8 mouse cellular contexts compared by ENCODE assay signal in the genomic region with DNA sequence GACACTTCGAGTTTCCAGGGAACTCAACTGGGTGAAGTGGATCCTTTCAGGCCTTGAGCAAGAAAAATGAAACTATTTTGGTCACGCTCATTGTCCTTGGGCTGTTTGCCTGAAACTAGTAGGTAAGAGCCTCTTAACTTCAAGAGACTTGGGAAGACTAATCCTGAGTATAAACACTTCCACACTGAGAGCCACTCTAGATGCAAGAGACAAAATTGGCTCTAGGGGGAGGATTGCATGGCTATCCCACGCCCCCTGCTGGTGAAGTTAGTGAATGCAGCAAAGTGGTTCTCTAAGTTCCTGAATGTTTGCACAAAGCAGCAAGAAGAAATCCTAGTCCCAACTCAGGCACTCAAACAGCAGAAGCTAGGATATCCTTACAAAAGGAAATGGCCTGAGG. TPM values are rescaled to one million over a fixed set of nuclear protein-coding genes. Genes with fewer than 3 reads are reported as not detected.
A peak's percentile ranks its signal among the peaks of the same experiment; 100 is the strongest.
DNase-seq lines count a peak whose midpoint lies in the region; ATAC-seq and TF ChIP-seq lines count a peak whose summit lies in the region.
"Had no signal": no experiment of that assay in that cellular context is flagged by ENCODE, and none has a peak within 500 bp of the region (broad histone marks: within the 10 kb centered on the region; RNA-seq: fewer than 3 reads in every experiment).

No protein-coding gene starts in this region.

- TF ChIP-seq CTCF in forebrain, postnatal 0 days (IDR thresholded peaks at IDR 0.05; ENCODE audit: low read depth), result peak; percentile 89

- no peak overlapping the region for H3K4me3 ChIP-seq in forebrain, postnatal 0 days (ENCODE audit: low read depth, low read length)
- H3K4me3 ChIP-seq: myocyte had no signal

- H3K36me3 ChIP-seq in forebrain, postnatal 0 days (ENCODE audit: insufficient read depth), result no peaks in the 10 kb centered on the region

- H3K27ac ChIP-seq in forebrain, postnatal 0 days (ENCODE audit: low read depth, low read length), result no peak overlapping the region

- H3K4me1 ChIP-seq in forebrain, postnatal 0 days (ENCODE audit: insufficient read depth), result no peaks in the 10 kb centered on the region

- peak; percentile 78 for ATAC-seq in forebrain, postnatal 0 days

- 27% methylated on average over 3 of the region's 3 CpGs for WGBS in forebrain, postnatal 0 days

- H3K27me3 ChIP-seq in forebrain, postnatal 0 days (ENCODE audit: insufficient read depth, low read length), result no peaks in the 10 kb centered on the region

- DNase-seq in R1 (ENCODE audit: low read depth, low spot score), result peak; percentile 78
- DNase-seq in cerebellum, adult 11-12 months, result peak; percentile 55
- peak; percentile 80 for DNase-seq in forebrain, postnatal 0 days
- peak; percentile 61 to 74 for DNase-seq in heart, postnatal 36 days
- peak; percentile 42 to 77 for DNase-seq in layer of hippocampus, postnatal 25 days (ENCODE audit: extremely low spot score in 1 of 2, low spot score in 1 of 2)
- peak; percentile 64 for DNase-seq in mesoderm, embryonic 11.5 days (ENCODE audit: low read depth, low spot score)
- peak; percentile 43 for DNase-seq in spleen, adult 12 weeks (ENCODE audit: low spot score)

- intact Hi-C loops in heart, postnatal 36 days (cut with DNase I), result loop anchor here (2.0 to 10.0 kb wide), 4 partner anchors 35 to 540 kb away; no protein-coding TSS in a partner anchor

- H3K4me2 ChIP-seq in forebrain, postnatal 0 days (ENCODE audit: low read depth), result no peak overlapping the region

- no peaks in the 10 kb centered on the region for H3K9me3 ChIP-seq in forebrain, postnatal 0 days (ENCODE audit: low read length)

- H3K9ac ChIP-seq in forebrain, postnatal 0 days, result no peak overlapping the region

RNA-seq across cellular contexts. Expression of a gene that starts 13.1 kb away (rescaled TPM):
- total RNA-seq in forebrain, postnatal 0 days (2014; rRNA removed), result 50.9 and 84.3 TPM in 2 replicates
- 97.9 and 104 TPM in 2 replicates for polyA plus RNA-seq in forebrain, postnatal 0 days (2015; fragmentation: Nextera tagmentation; extraction: Ambion mirVana)
- total RNA-seq in heart, postnatal 36 days (2021), result under 1 TPM in 1 of 2 experiments, not detected in 1; 0.53 TPM
- total RNA-seq in layer of hippocampus, postnatal 25 days (2021), result 10 to 100 TPM; 24.6 to 25.1 TPM

RNA-seq across cellular contexts. Expression of a gene that starts 18.8 kb away (rescaled TPM):
- 13.9 and 15.5 TPM in 2 replicates for total RNA-seq in forebrain, postnatal 0 days (2014; rRNA removed)
- 28.0 and 28.2 TPM in 2 replicates for polyA plus RNA-seq in forebrain, postnatal 0 days (2015; fragmentation: Nextera tagmentation; extraction: Ambion mirVana)
- total RNA-seq in heart, postnatal 36 days (2021), result 100 to 1,000 TPM; 109 to 116 TPM
- total RNA-seq in layer of hippocampus, postnatal 25 days (2021), result 10 to 100 TPM; 27.6 to 28.7 TPM

Comparison
In these comparisons a context has a peak if more than half of its experiments do, and no peak if none do; other contexts are left out.
1. RNA of a gene that starts 13.1 kb away (total RNA-seq): 50.9 to 84.3 TPM in forebrain, postnatal 0 days and 24.6 to 25.1 TPM in layer of hippocampus, postnatal 25 days; 0.53 TPM in heart, postnatal 36 days; every median in the first group is over 10 times any median in the second.
2. Peak in every context shown above with its lines, with median percentiles within 50 percentile points of each other: DNase-seq.